Mouse (Mus musculus) lung, adult 2 months (tissue): ENCODE measurements at regions not wholly inside any gene's neighbourhood (a gene's known extent, or its start where the extent isn't known, plus 50 kb on each side); places are given as distances from the start of the nearest gene placed in this dataset.

Source experiments
- CTCF ChIP-seq: fragments of 200-500 bp; IDR thresholded peaks from 2 replicates; pipeline ENCODE4 v1.5.1; 2011; ENCODE audit warnings: mild to moderate bottlenecking, low read length, control low read depth; ENCODE audit not compliant: insufficient read depth
- POLR2A ChIP-seq: fragments of 200-500 bp; IDR thresholded peaks from 2 replicates; pipeline ENCODE4 v1.6.1; 2011; ENCODE audit warnings: low read depth, mild to moderate bottlenecking, control low read depth, low read length, borderline replicate concordance; ENCODE audit errors: extremely low read depth

DNA sequence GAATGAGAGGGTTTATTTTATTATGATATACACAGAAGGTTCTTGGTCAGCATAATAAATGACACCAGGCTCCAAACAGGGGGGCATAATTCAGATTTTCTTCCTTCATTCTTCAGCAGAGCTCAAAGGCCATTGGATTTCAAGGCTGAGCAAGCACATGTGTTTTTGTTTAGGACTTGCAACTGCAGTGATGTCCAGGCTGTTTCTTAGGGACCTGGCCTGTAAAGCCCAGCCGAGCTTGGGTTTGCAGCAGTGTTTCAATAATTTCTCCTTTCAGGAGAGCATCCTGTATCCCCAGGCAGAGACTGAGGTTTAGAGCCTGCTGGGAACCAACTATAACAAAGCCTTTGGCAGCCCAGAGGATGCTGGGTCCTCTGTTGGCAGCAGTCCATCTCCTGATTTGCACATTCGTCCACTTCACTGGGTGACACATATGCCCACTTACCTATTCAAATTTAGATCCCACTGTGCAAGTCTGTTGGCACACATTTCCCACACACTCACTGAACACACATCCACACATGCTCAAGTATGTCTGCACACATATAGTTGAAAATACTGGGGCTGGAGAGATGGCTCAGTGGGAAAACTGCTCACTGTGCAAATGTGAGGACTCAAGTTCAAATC is 247.2 kb downstream of the Insig2 start:
- no peak for TF ChIP-seq POLR2A
- no peak for TF ChIP-seq CTCF
